Mouse (Mus musculus): ENCODE results near the gene Nt5dc1. TPM values are rescaled to one million over a fixed set of nuclear protein-coding genes. Genes with fewer than 3 reads are reported as not detected.
"Not testable (repeated sequence)": the region's sequence is repeated elsewhere in the genome, so short reads cannot be mapped to it uniquely, and the experiment has no call there.

Gene Nt5dc1
- polyA plus RNA-seq, 1 experiment from 2014 or later, result 1.9 TPM

GRCm38 (mm10) chr10:34281211-34281961, 137.0 kb downstream of the Nt5dc1 start:
- peak; percentile 77 for DNase-seq
- Histone ChIP-seq H3K4me1 (ENCODE audit: control insufficient read depth, insufficient read depth, low read length) (peaks cover 17% of the 10 kb centered on the region), H3K9ac (replicated peaks; ENCODE audit: low read length) (peak overlapping the region; percentile 53), H3K27ac (replicated peaks; ENCODE audit: low read depth, low read length) (peak overlapping the region; percentile 89), H3K4me2 (ENCODE audit: low read length) (peak overlapping the region; percentile 80), H3K9me3 (ENCODE audit: control insufficient read depth, low read length) (no peaks in the 10 kb centered on the region), H3K4me3 (replicated peaks; ENCODE audit: low read depth, low read length) (peak overlapping the region; percentile 94), H3K27me3 (ENCODE audit: control insufficient read depth, insufficient read depth, low read length) (no peaks in the 10 kb centered on the region), H3K36me3 (ENCODE audit: control insufficient read depth, insufficient read depth, low read length) (peaks cover 7% of the 10 kb centered on the region; the same call in 1 of the 2 replicates)
- 16% methylated on average over 14 of the region's 14 CpGs for WGBS
- peak; percentile 55 for ATAC-seq (ENCODE audit: low FRiP score, low TSS enrichment)

DNA sequence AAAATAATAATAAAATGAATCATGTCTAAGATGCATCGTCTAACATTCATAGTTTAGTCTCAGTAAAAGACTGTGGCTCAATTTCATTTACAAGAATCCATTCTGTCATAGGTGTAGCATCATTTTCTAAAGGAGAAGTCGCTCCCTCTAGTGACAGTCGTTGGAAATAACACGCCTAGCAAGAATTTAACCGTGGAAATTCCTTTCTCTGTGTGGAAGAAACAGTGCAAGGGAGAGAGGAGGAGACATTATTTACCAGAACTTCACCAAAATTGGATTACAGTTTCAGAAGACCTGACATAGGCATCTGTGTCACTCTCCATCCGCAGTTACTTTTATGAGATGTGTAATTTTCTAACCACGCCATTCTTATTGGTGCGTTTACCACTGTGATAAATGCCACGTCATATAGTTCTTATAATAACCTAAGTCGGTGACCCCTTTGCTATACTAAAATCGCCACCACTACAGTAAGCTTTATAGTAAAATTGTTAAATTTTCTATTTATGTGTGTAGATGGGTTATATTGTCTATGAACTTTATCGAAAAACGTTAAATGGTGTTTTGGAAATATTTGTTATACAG, 137.7 kb downstream of the Nt5dc1 start:
- H3K4me1 ChIP-seq (ENCODE audit: control insufficient read depth, insufficient read depth, low read length), result peaks cover 17% of the 10 kb centered on the region
- H3K27me3 ChIP-seq (ENCODE audit: control insufficient read depth, insufficient read depth, low read length), result no peaks in the 10 kb centered on the region
- peak overlapping the region; percentile 80 for H3K4me2 ChIP-seq (ENCODE audit: low read length)
- peak overlapping the region; percentile 22 for H3K4me3 ChIP-seq (replicated peaks; ENCODE audit: low read depth, low read length)
- H3K36me3 ChIP-seq (ENCODE audit: control insufficient read depth, insufficient read depth, low read length), result 0 out of 2 replicates have a peak, but pooled peaks cover 4% of the 10 kb centered on the region
- ATAC-seq (ENCODE audit: low FRiP score, low TSS enrichment), result 0 out of 2 replicates have a peak, but pooled peaks have one; percentile 3
- no peak overlapping the region for H3K27ac ChIP-seq (replicated peaks; ENCODE audit: low read depth, low read length)
- peak overlapping the region; percentile 44; the same call in 1 of the 2 replicates for H3K9ac ChIP-seq (replicated peaks; ENCODE audit: low read length)
- peak; percentile 92 for DNase-seq
- H3K9me3 ChIP-seq (ENCODE audit: control insufficient read depth, low read length), result no peaks in the 10 kb centered on the region
- WGBS, result 27% methylated on average over 13 of the region's 13 CpGs

- 67% methylated on average over 7 of the region's 7 CpGs for WGBS
- DNase-seq (peak; percentile 40), ATAC-seq (ENCODE audit: low FRiP score, low TSS enrichment) (no peak)
- H3K4me2 ChIP-seq (ENCODE audit: low read length), result no peak overlapping the region
- no peaks in the 10 kb centered on the region for H3K4me1 ChIP-seq (ENCODE audit: control insufficient read depth, insufficient read depth, low read length)
- H3K9ac ChIP-seq (replicated peaks; ENCODE audit: low read length), result no peak overlapping the region
- no peak overlapping the region for H3K27ac ChIP-seq (replicated peaks; ENCODE audit: low read depth, low read length)
- no peaks in the 10 kb centered on the region for H3K9me3 ChIP-seq (ENCODE audit: control insufficient read depth, low read length)
- H3K27me3 ChIP-seq (ENCODE audit: control insufficient read depth, insufficient read depth, low read length), result no peaks in the 10 kb centered on the region
- no peak overlapping the region for H3K4me3 ChIP-seq (replicated peaks; ENCODE audit: low read depth, low read length)
- no peaks in the 10 kb centered on the region for H3K36me3 ChIP-seq (ENCODE audit: control insufficient read depth, insufficient read depth, low read length)
These were observed 146.7 kb downstream of the Nt5dc1 start for GRCm38 (mm10) chr10:34271681-34272080.

GRCm38 (mm10) chr10:34267312-34268070, 150.9 kb downstream of the Nt5dc1 start:
- no peak overlapping the region for H3K9ac ChIP-seq (replicated peaks; ENCODE audit: low read length)
- H3K36me3 ChIP-seq (ENCODE audit: control insufficient read depth, insufficient read depth, low read length), result no peaks in the 10 kb centered on the region
- WGBS, result 77% methylated on average over 5 of the region's 5 CpGs
- no peak overlapping the region for H3K4me2 ChIP-seq (ENCODE audit: low read length)
- no peak overlapping the region for H3K4me3 ChIP-seq (replicated peaks; ENCODE audit: low read depth, low read length)
- H3K9me3 ChIP-seq (ENCODE audit: control insufficient read depth, low read length), result no peaks in the 10 kb centered on the region
- H3K27me3 ChIP-seq (ENCODE audit: control insufficient read depth, insufficient read depth, low read length), result no peaks in the 10 kb centered on the region
- DNase-seq (no peak), ATAC-seq (ENCODE audit: low FRiP score, low TSS enrichment) (no peak)
- H3K27ac ChIP-seq (replicated peaks; ENCODE audit: low read depth, low read length), result no peak overlapping the region
- H3K4me1 ChIP-seq (ENCODE audit: control insufficient read depth, insufficient read depth, low read length), result no peaks in the 10 kb centered on the region

GRCm38 (mm10) chr10:34265106-34265505, 153.2 kb downstream of the Nt5dc1 start:
- Histone ChIP-seq H3K27me3 (ENCODE audit: control insufficient read depth, insufficient read depth, low read length) (no peaks in the 10 kb centered on the region), H3K27ac (replicated peaks; ENCODE audit: low read depth, low read length) (no peak overlapping the region), H3K4me3 (replicated peaks; ENCODE audit: low read depth, low read length) (no peak overlapping the region), H3K9me3 (ENCODE audit: control insufficient read depth, low read length) (no peaks in the 10 kb centered on the region), H3K36me3 (ENCODE audit: control insufficient read depth, insufficient read depth, low read length) (no peaks in the 10 kb centered on the region), H3K9ac (replicated peaks; ENCODE audit: low read length) (no peak overlapping the region), H3K4me1 (ENCODE audit: control insufficient read depth, insufficient read depth, low read length) (no peaks in the 10 kb centered on the region), H3K4me2 (ENCODE audit: low read length) (no peak overlapping the region)
- ATAC-seq (ENCODE audit: low FRiP score, low TSS enrichment) (no peak), DNase-seq (no peak)
- WGBS, result 80% methylated on average over 4 of the region's 4 CpGs

DNA sequence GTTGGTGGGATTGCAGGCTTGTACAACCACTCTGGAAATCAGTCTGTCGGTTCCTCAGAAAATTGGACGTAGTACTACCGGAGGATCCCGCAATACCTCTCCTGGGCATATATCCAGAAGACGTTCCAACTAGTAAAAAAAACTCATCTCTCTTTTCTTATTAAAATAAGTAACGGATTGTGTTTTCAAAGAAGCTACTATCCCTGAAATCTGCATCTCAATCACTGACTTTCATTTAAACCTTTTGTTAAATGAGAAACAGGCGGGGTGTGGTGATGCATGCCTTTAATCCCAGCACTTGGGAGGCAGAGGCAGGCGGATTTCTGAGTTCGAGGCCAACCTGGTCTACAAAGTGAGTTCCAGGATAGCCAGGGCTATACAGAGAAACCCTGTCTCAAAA, 165.5 kb downstream of the Nt5dc1 start:
- not testable (repeated sequence) for H3K27ac ChIP-seq (replicated peaks; ENCODE audit: low read depth, low read length); DNase-seq; ATAC-seq (ENCODE audit: low FRiP score, low TSS enrichment); H3K27me3 ChIP-seq (ENCODE audit: control insufficient read depth, insufficient read depth, low read length); H3K4me3 ChIP-seq (replicated peaks; ENCODE audit: low read depth, low read length); H3K9me3 ChIP-seq (ENCODE audit: control insufficient read depth, low read length); H3K4me1 ChIP-seq (ENCODE audit: control insufficient read depth, insufficient read depth, low read length); H3K36me3 ChIP-seq (ENCODE audit: control insufficient read depth, insufficient read depth, low read length); H3K4me2 ChIP-seq (ENCODE audit: low read length); H3K9ac ChIP-seq (replicated peaks; ENCODE audit: low read length)
- 90% methylated on average over 9 of the region's 9 CpGs for WGBS

GRCm38 (mm10) chr10:34249594-34249993, 168.8 kb downstream of the Nt5dc1 start:
- no peaks in the 10 kb centered on the region for H3K4me1 ChIP-seq (ENCODE audit: control insufficient read depth, insufficient read depth, low read length)
- H3K4me2 ChIP-seq (ENCODE audit: low read length), result no peak overlapping the region
- DNase-seq (no peak), ATAC-seq (ENCODE audit: low FRiP score, low TSS enrichment) (no peak)
- whole genome bisulfite sequencing, result 79% methylated on average over 2 of the region's 2 CpGs
- no peak overlapping the region for H3K27ac ChIP-seq (replicated peaks; ENCODE audit: low read depth, low read length)
- H3K9ac ChIP-seq (replicated peaks; ENCODE audit: low read length), result no peak overlapping the region
- H3K9me3 ChIP-seq (ENCODE audit: control insufficient read depth, low read length), result no peaks in the 10 kb centered on the region
- H3K27me3 ChIP-seq (ENCODE audit: control insufficient read depth, insufficient read depth, low read length), result no peaks in the 10 kb centered on the region
- no peaks in the 10 kb centered on the region for H3K36me3 ChIP-seq (ENCODE audit: control insufficient read depth, insufficient read depth, low read length)
- no peak overlapping the region for H3K4me3 ChIP-seq (replicated peaks; ENCODE audit: low read depth, low read length)

GRCm38 (mm10) chr10:34247757-34248156, 170.6 kb downstream of the Nt5dc1 start:
- Histone ChIP-seq H3K4me1 (ENCODE audit: control insufficient read depth, insufficient read depth, low read length) (no peaks in the 10 kb centered on the region), H3K9me3 (ENCODE audit: control insufficient read depth, low read length) (no peaks in the 10 kb centered on the region), H3K27ac (replicated peaks; ENCODE audit: low read depth, low read length) (no peak overlapping the region), H3K4me2 (ENCODE audit: low read length) (no peak overlapping the region), H3K36me3 (ENCODE audit: control insufficient read depth, insufficient read depth, low read length) (no peaks in the 10 kb centered on the region), H3K27me3 (ENCODE audit: control insufficient read depth, insufficient read depth, low read length) (no peaks in the 10 kb centered on the region), H3K4me3 (replicated peaks; ENCODE audit: low read depth, low read length) (no peak overlapping the region), H3K9ac (replicated peaks; ENCODE audit: low read length) (no peak overlapping the region)
- DNase-seq (no peak), ATAC-seq (ENCODE audit: low FRiP score, low TSS enrichment) (no peak)
- WGBS, result 40% methylated on average over 3 of the region's 3 CpGs
